Mouse (Mus musculus) small intestine, adult 2 months (tissue): Measurements from ENCODE around the gene Edc3.

Experiments used
- CTCF ChIP-seq: fragments of 200-500 bp; IDR thresholded peaks from 2 replicates; pipeline ENCODE4 v1.5.1; 2012; ENCODE audit warnings: low read depth, mild to moderate bottlenecking, control low read depth, inconsistent platforms, low read length, moderate library complexity, mixed read lengths; ENCODE audit not compliant: insufficient replicate concordance, insufficient read length; ENCODE audit errors: extremely low read depth
- POLR2A ChIP-seq: fragments of 200-500 bp; IDR thresholded peaks from 2 replicates; pipeline ENCODE4 v1.6.1; 2012; ENCODE audit warnings: low read depth, mild to moderate bottlenecking, control low read depth, inconsistent platforms, low read length, moderate library complexity

DNA sequence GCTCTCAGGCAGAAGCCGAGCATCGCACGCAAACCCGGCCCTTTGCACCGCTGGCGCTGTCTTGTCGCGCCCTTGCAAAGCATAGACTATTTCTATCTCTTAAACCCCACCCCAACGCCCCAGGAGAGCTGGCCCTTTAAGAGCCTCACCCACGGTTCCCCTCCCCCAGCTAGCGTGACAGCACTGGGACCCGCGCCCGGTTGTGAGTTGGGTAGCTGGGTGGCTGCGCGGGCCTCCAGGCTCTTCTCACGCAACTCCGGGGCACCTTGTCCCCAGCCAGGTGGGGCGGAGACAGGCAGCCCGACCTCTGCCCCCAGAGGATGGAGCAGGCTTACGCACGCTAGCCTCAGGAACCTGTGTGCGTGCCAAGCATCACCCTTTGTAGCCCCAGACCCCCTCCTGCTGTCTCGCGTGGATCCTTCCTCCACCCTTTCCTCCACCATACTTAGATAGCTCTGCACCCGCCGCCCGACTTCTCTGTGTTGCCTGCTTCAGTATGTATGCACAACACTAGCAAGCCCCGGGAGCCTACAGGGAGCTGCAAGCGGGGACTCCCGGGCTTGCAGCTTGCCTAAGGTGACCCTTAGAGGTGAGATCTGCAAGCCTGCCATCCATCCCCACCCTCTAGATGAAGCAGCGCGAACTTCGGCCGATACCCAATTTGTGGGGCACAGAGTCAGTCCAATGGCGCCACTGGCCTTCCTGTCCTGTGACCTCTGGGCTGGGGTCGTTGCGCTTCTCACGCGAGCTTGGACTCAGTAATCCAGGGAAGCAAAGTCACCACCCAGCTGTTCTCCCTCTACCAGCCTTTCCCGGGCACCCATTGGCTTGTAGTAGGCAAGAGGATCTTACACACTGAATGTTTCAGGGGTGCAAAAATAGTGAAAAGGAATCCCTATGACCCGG is 11.7 kb upstream of the Edc3 start:
- TF ChIP-seq CTCF: 0 out of 2 replicates have a peak, but pooled peaks have one; percentile 3
- TF ChIP-seq POLR2A: no peak
